Mouse (Mus musculus) midbrain, embryonic 15.5 days (tissue): ENCODE results near the gene Pptc7. TPM values are rescaled to one million over a fixed set of nuclear protein-coding genes. Genes with fewer than 3 reads are reported as not detected.

Experiments used
- ATAC-seq: fragments of 200-750 bp; cut with Nextera tagmentation; replicated peaks from 2 replicates; pipeline ENCODE4 v1.8.0; 2017; ENCODE audit warnings: moderate TSS enrichment
- H3K27ac ChIP-seq: fragments of 300-500 bp; sonication (generic); 2 replicates; pipeline ENCODE4 v1.5.1; 2015; ENCODE audit warnings: mild to moderate bottlenecking, inconsistent platforms
- H3K27me3 ChIP-seq: fragments of 300-500 bp; sonication (generic); replicated peaks from 2 replicates; pipeline ENCODE4 v1.6.1; 2015; ENCODE audit warnings: inconsistent platforms
- H3K36me3 ChIP-seq: fragments of 300-500 bp; sonication (generic); replicated peaks from 2 replicates; pipeline ENCODE4 v1.6.1; 2015; ENCODE audit warnings: inconsistent platforms
- H3K4me1 ChIP-seq: fragments of 300-500 bp; sonication (generic); 2 replicates; pipeline ENCODE4 v1.6.1; 2015; ENCODE audit warnings: inconsistent platforms
- H3K4me2 ChIP-seq: fragments of 300-500 bp; sonication (generic); 2 replicates; pipeline ENCODE4 v1.6.1; 2015; ENCODE audit warnings: inconsistent platforms, mild to moderate bottlenecking, moderate library complexity
- H3K4me3 ChIP-seq: fragments of 300-500 bp; sonication (generic); 2 replicates; pipeline ENCODE4 v1.5.1; 2015; ENCODE audit warnings: mild to moderate bottlenecking, inconsistent platforms
- H3K9ac ChIP-seq: fragments of 300-500 bp; sonication (generic); 2 replicates; pipeline ENCODE4 v1.6.1; 2015; ENCODE audit warnings: mild to moderate bottlenecking, inconsistent platforms
- H3K9me3 ChIP-seq: fragments of 300-500 bp; sonication (generic); 2 replicates; pipeline ENCODE4 v1.6.1; 2016; ENCODE audit warnings: inconsistent platforms
- WGBS: fragments of 180-500 bp; shearing (Covaris S2); methylation state at CpG from one replicate; pipeline ENCODE4 v1.1.7; 2015; ENCODE audit warnings: mixed read lengths; 5-methylcytosine and 5-hydroxymethylcytosine counted together
- polyA plus RNA-seq: library from polyadenylated mRNA; unstranded; fragments of >200 nt; fragmentation: Nextera tagmentation; extraction: Ambion mirVana; gene quantifications from 2 replicates; pipeline ENCODE4 v1.2.1, GENCODE M21; 2015

Gene Pptc7
- polyA plus RNA-seq, 1 experiment from 2014 or later = 7.6 TPM

- Histone ChIP-seq H3K9me3 (no peaks in the 10 kb centered on the region), H3K4me1 (peaks cover 2% of the 10 kb centered on the region; the same call in 1 of the 2 replicates), H3K4me2 (no peak overlapping the region), H3K9ac (no peak overlapping the region), H3K36me3 (no peaks in the 10 kb centered on the region), H3K27ac (no peak overlapping the region), H3K27me3 (no peaks in the 10 kb centered on the region), H3K4me3 (no peak overlapping the region)
- ATAC-seq = no peak
- 92% methylated on average over 5 of the region's 5 CpGs for WGBS
These were observed 11.3 kb upstream of the Pptc7 start for GRCm38 (mm10) chr5:122272821-122273220.

- H3K27ac ChIP-seq = no peak overlapping the region
- no peak for ATAC-seq
- no peaks in the 10 kb centered on the region for H3K27me3 ChIP-seq
- H3K9ac ChIP-seq = no peak overlapping the region
- 8% methylated on average over 5 of the region's 5 CpGs for WGBS
- H3K4me2 ChIP-seq = no peak overlapping the region
- no peaks in the 10 kb centered on the region for H3K36me3 ChIP-seq
- H3K9me3 ChIP-seq = no peaks in the 10 kb centered on the region
- H3K4me3 ChIP-seq = no peak overlapping the region
- H3K4me1 ChIP-seq = peaks cover 2% of the 10 kb centered on the region; the same call in 1 of the 2 replicates
These were observed 9.4 kb upstream of the Pptc7 start for GRCm38 (mm10) chr5:122274785-122275184.

DNA sequence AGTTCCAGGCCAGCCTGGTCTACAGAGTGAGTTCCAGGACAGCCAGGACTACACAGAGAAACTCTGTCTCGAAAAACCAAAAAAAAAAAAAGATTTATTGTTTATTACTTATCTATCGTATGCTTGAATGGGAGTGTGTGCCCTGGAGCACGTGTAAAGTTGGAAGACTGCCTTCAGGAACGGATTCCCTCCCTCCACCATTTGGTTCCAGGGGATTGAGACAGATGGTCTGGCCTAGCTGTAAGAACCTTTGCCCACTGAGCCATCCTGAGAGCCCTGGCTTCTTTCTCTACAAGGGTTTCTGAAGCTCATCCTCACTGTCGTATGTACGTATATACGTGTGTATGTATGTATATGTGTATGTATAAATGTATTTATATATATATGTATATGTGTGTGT is 5.2 kb upstream of the Pptc7 start:
- 84% methylated on average over 7 of the region's 7 CpGs for WGBS
- ATAC-seq = no peak

DNA sequence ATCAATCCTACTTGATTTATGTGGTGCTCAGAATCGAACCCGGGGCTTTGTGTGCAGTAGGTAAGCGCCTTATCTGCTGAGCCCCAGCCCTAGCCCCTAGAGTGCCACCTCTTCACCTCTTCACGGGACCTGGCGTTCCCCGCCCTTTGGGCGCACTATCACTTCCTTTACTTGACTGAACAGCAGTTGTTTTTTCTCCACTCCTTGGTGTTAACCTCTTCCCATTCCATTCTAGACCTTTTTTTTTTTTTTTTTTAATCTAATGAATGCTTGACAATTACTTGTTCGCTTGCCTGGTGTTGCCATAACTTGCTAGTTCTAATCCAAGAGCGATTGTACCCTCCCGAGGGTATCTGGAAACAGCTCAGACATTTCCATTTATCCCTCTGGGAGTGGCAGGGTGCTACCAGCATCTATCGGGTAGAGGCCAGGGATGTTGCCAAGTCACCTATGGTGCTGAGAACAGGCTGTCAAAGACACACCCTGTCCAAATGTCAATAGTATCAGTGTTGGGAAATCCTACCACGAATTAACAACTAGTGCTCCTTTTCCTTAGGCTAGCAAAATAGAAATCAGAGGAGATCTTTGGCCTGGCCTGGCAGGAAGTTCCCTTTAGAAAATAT is 4.3 kb upstream of the Pptc7 start:
- H3K36me3 ChIP-seq = no peaks in the 10 kb centered on the region
- H3K27ac ChIP-seq = no peak overlapping the region
- H3K4me3 ChIP-seq = no peak overlapping the region
- H3K9me3 ChIP-seq = no peaks in the 10 kb centered on the region
- no peaks in the 10 kb centered on the region for H3K27me3 ChIP-seq
- peaks cover 2% of the 10 kb centered on the region; the same call in 1 of the 2 replicates for H3K4me1 ChIP-seq
- no peak overlapping the region for H3K9ac ChIP-seq
- H3K4me2 ChIP-seq = no peak overlapping the region
- no peak for ATAC-seq
- 85% methylated on average over 12 of the region's 12 CpGs for WGBS

More for the DNA sequence above, 5.2 kb upstream of the Pptc7 start:
- Histone ChIP-seq H3K4me3 (no peak overlapping the region), H3K36me3 (no peaks in the 10 kb centered on the region), H3K9me3 (no peaks in the 10 kb centered on the region), H3K4me1 (peaks cover 4% of the 10 kb centered on the region; the same call in 1 of the 2 replicates), H3K4me2 (no peak overlapping the region), H3K9ac (no peak overlapping the region), H3K27ac (no peak overlapping the region), H3K27me3 (no peaks in the 10 kb centered on the region)

DNA sequence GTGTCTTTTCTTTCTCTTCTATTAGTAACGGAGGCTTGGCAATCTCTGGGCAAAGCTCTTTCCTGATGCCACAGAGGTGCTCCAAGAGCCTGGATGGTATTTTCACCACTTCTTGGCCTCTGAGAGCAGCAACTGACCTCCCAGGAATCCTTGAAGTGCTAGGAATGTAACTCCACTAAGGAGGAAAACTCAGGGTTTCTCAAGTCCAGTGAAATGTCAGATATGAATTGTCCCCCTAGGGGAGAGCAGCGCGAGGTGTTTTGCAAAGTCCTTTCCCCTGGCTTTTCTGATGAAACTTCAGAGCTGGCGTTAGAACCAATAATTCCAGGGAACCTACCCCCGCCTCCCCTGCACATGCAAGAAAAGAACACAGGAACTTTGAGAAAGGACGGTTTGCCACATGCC is 3.7 kb upstream of the Pptc7 start:
- Histone ChIP-seq H3K9ac (no peak overlapping the region), H3K36me3 (no peaks in the 10 kb centered on the region), H3K9me3 (no peaks in the 10 kb centered on the region), H3K4me3 (no peak overlapping the region), H3K27me3 (no peaks in the 10 kb centered on the region), H3K4me1 (peaks cover 6% of the 10 kb centered on the region), H3K4me2 (no peak overlapping the region), H3K27ac (no peak overlapping the region)
- no peak for ATAC-seq
- WGBS = 57% methylated on average over 6 of the region's 6 CpGs

- no peaks in the 10 kb centered on the region for H3K27me3 ChIP-seq
- ATAC-seq = no peak
- H3K9me3 ChIP-seq = no peaks in the 10 kb centered on the region
- WGBS = 40% methylated on average over 19 of the region's 19 CpGs
- H3K4me1 ChIP-seq = peaks cover 11% of the 10 kb centered on the region
- H3K27ac ChIP-seq = no peak overlapping the region
- no peak overlapping the region for H3K4me2 ChIP-seq
- no peak overlapping the region for H3K4me3 ChIP-seq
- no peak overlapping the region for H3K9ac ChIP-seq
- no peaks in the 10 kb centered on the region for H3K36me3 ChIP-seq
These were observed 3.2 kb upstream of the Pptc7 start for GRCm38 (mm10) chr5:122280827-122281462.

- Histone ChIP-seq H3K4me1 (peaks cover 28% of the 10 kb centered on the region), H3K9ac (no peak overlapping the region), H3K36me3 (no peaks in the 10 kb centered on the region), H3K27me3 (no peaks in the 10 kb centered on the region), H3K4me3 (peak overlapping the region; percentile 94), H3K27ac (no peak overlapping the region), H3K9me3 (no peaks in the 10 kb centered on the region), H3K4me2 (no peak overlapping the region)
- ATAC-seq = no peak
- 27% methylated on average over 2 of the region's 2 CpGs for WGBS
These were observed 360 bp upstream of the Pptc7 start for GRCm38 (mm10) chr5:122283828-122284182.

GRCm38 (mm10) chr5:122285029-122285766 is 1.0 kb downstream of the Pptc7 start:
- Histone ChIP-seq H3K4me1 (peaks cover 28% of the 10 kb centered on the region), H3K27ac (peak overlapping the region; percentile 92), H3K9ac (peak overlapping the region; percentile 85), H3K4me2 (peak overlapping the region; percentile 96), H3K27me3 (no peaks in the 10 kb centered on the region), H3K9me3 (no peaks in the 10 kb centered on the region), H3K4me3 (peak overlapping the region; percentile 94), H3K36me3 (no peaks in the 10 kb centered on the region)
- WGBS = 1% methylated on average over 34 of the region's 34 CpGs
- ATAC-seq = no peak; the same call in 1 of the 2 replicates

- Histone ChIP-seq H3K4me2 (peak overlapping the region; percentile 96), H3K4me1 (peaks cover 28% of the 10 kb centered on the region), H3K9me3 (no peaks in the 10 kb centered on the region), H3K9ac (peak overlapping the region; percentile 85; the same call in 1 of the 2 replicates), H3K27ac (no peak overlapping the region), H3K4me3 (peak overlapping the region; percentile 94), H3K27me3 (no peaks in the 10 kb centered on the region), H3K36me3 (no peaks in the 10 kb centered on the region)
- ATAC-seq = no peak
- 57% methylated on average over 7 of the region's 7 CpGs for whole genome bisulfite sequencing
These were observed 1.6 kb downstream of the Pptc7 start for GRCm38 (mm10) chr5:122285767-122286150.

- H3K4me3 ChIP-seq = no peak overlapping the region
- 86% methylated on average over 10 of the region's 10 CpGs for WGBS
- no peak overlapping the region for H3K9ac ChIP-seq
- no peaks in the 10 kb centered on the region for H3K36me3 ChIP-seq
- no peak overlapping the region for H3K27ac ChIP-seq
- no peaks in the 10 kb centered on the region for H3K27me3 ChIP-seq
- H3K4me2 ChIP-seq = peak overlapping the region; percentile 96
- no peak for ATAC-seq
- peaks cover 28% of the 10 kb centered on the region for H3K4me1 ChIP-seq
- H3K9me3 ChIP-seq = no peaks in the 10 kb centered on the region
These were observed 2.0 kb downstream of the Pptc7 start for GRCm38 (mm10) chr5:122286191-122286590.

- H3K27ac ChIP-seq = no peak overlapping the region
- no peak for ATAC-seq
These were observed 2.9 kb downstream of the Pptc7 start for GRCm38 (mm10) chr5:122287026-122287425.

GRCm38 (mm10) chr5:122288147-122288811 is 4.1 kb downstream of the Pptc7 start:
- Histone ChIP-seq H3K4me3 (no peak overlapping the region), H3K36me3 (no peaks in the 10 kb centered on the region), H3K27me3 (no peaks in the 10 kb centered on the region), H3K4me2 (no peak overlapping the region), H3K9ac (no peak overlapping the region), H3K4me1 (peaks cover 38% of the 10 kb centered on the region), H3K9me3 (no peaks in the 10 kb centered on the region), H3K27ac (no peak overlapping the region)
- ATAC-seq = no peak
- 94% methylated on average over 4 of the region's 4 CpGs for WGBS

More at GRCm38 (mm10) chr5:122287026-122287425, 2.9 kb downstream of the Pptc7 start:
- no peaks in the 10 kb centered on the region for H3K36me3 ChIP-seq
- peaks cover 33% of the 10 kb centered on the region for H3K4me1 ChIP-seq
- H3K4me3 ChIP-seq = no peak overlapping the region
- H3K27me3 ChIP-seq = no peaks in the 10 kb centered on the region
- no peak overlapping the region for H3K4me2 ChIP-seq
- H3K9ac ChIP-seq = no peak overlapping the region
- 92% methylated on average over 4 of the region's 4 CpGs for WGBS
- no peaks in the 10 kb centered on the region for H3K9me3 ChIP-seq
